Mouse (Mus musculus) midbrain, embryonic 16.5 days (tissue): ENCODE data around the gene Gm10337. TPM values are rescaled to one million over a fixed set of nuclear protein-coding genes. Genes with fewer than 3 reads are reported as not detected.

Experiments used
- ATAC-seq: fragments of 200-750 bp; cut with Nextera tagmentation; 2 replicates; pipeline ENCODE4 v1.8.0; 2017; ENCODE audit warnings: moderate TSS enrichment
- H3K27ac ChIP-seq: fragments of 300-500 bp; sonication (generic); 2 replicates; pipeline ENCODE4 v1.5.1; 2014; ENCODE audit warnings: mild to moderate bottlenecking, low read length, mixed read lengths
- H3K27me3 ChIP-seq: fragments of 300-500 bp; sonication (generic); 2 replicates; pipeline ENCODE4 v1.6.1; 2014; ENCODE audit warnings: low read depth, low read length, mixed read lengths; ENCODE audit not compliant: control insufficient read depth, insufficient read depth
- H3K36me3 ChIP-seq: fragments of 300-500 bp; sonication (generic); 2 replicates; pipeline ENCODE4 v1.6.1; 2014; ENCODE audit warnings: mild to moderate bottlenecking, low read length, moderate library complexity, mixed read lengths; ENCODE audit not compliant: control insufficient read depth, insufficient read depth
- H3K4me1 ChIP-seq: fragments of 300-500 bp; sonication (generic); 2 replicates; pipeline ENCODE4 v1.6.1; 2014; ENCODE audit warnings: mild to moderate bottlenecking, low read length, mixed read lengths; ENCODE audit not compliant: control insufficient read depth, insufficient read depth
- H3K4me2 ChIP-seq: fragments of 300-500 bp; sonication (generic); 2 replicates; pipeline ENCODE4 v1.6.1; 2014; ENCODE audit warnings: mild to moderate bottlenecking, low read length, mixed read lengths
- H3K4me3 ChIP-seq: fragments of 300-500 bp; sonication (generic); 2 replicates; pipeline ENCODE4 v1.5.1; 2014; ENCODE audit warnings: low read depth, mild to moderate bottlenecking, low read length, moderate library complexity, mixed read lengths
- H3K9ac ChIP-seq: fragments of 300-500 bp; sonication (generic); 2 replicates; pipeline ENCODE4 v1.6.1; 2014; ENCODE audit warnings: low read depth, low read length, mixed read lengths
- H3K9me3 ChIP-seq: fragments of 300-500 bp; sonication (generic); replicated peaks from 2 replicates; pipeline ENCODE4 v1.6.1; 2014; ENCODE audit warnings: mild to moderate bottlenecking, low read length, mixed read lengths; ENCODE audit not compliant: control insufficient read depth, poor library complexity, severe bottlenecking
- WGBS: fragments of 180-500 bp; shearing (Covaris S2); extraction: QIAGEN DNeasy Blood & Tissue Kit; methylation state at CpG from one replicate; pipeline ENCODE4 v1.1.7; 2014; 5-methylcytosine and 5-hydroxymethylcytosine counted together
- polyA plus RNA-seq: library from polyadenylated mRNA; unstranded; fragments of >200 nt; fragmentation: Nextera tagmentation; extraction: Ambion mirVana; gene quantifications from 2 replicates; pipeline ENCODE4 v1.2.1, GENCODE M21; 2015

The Gm10337 gene
- polyA plus RNA-seq, 1 experiment from 2014 or later: not detected

GRCm38 (mm10) chr15:102485853-102486252, 17.7 kb upstream of the Gm10337 start:
- Histone ChIP-seq H3K36me3 (peaks cover 43% of the 10 kb centered on the region), H3K4me3 (no peak overlapping the region), H3K9me3 (no peaks in the 10 kb centered on the region), H3K4me1 (no peaks in the 10 kb centered on the region), H3K9ac (no peak overlapping the region), H3K27ac (no peak overlapping the region), H3K4me2 (no peak overlapping the region), H3K27me3 (no peaks in the 10 kb centered on the region)
- no peak for ATAC-seq
- 90% methylated on average over 12 of the region's 12 CpGs for WGBS

DNA sequence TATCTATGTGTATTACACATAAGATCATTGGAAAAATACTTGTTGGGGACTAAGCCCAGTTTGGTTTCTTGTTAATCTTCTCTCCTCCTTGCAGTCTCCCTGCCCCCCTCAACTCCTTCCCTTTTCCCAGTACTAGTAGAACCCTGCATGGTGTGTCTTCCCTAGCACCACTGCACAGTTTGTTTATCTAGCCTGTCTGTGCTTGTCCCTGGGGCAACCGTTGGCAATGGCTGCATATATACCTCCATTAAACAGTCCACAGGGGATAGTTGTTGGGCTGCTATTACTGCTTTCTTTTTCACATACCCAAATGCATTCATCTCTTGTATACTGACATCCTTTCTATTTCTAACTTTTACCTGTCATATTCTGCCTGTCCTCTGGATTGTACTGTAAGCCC, 15.9 kb upstream of the Gm10337 start:
- no peaks in the 10 kb centered on the region for H3K9me3 ChIP-seq
- H3K27ac ChIP-seq: no peak overlapping the region
- H3K4me1 ChIP-seq: no peaks in the 10 kb centered on the region
- H3K27me3 ChIP-seq: no peaks in the 10 kb centered on the region
- no peak overlapping the region for H3K4me2 ChIP-seq
- 81% methylated on average over 1 of the region's 1 CpGs for WGBS
- H3K36me3 ChIP-seq: peaks cover 42% of the 10 kb centered on the region
- no peak overlapping the region for H3K4me3 ChIP-seq
- no peak for ATAC-seq
- no peak overlapping the region for H3K9ac ChIP-seq

GRCm38 (mm10) chr15:102498322-102498721, 5.2 kb upstream of the Gm10337 start:
- H3K27me3 ChIP-seq: no peaks in the 10 kb centered on the region
- H3K9me3 ChIP-seq: no peaks in the 10 kb centered on the region
- H3K9ac ChIP-seq: no peak overlapping the region
- H3K36me3 ChIP-seq: peaks cover 46% of the 10 kb centered on the region
- no peak overlapping the region for H3K4me2 ChIP-seq
- no peaks in the 10 kb centered on the region for H3K4me1 ChIP-seq
- no peak for ATAC-seq
- no peak overlapping the region for H3K4me3 ChIP-seq
- H3K27ac ChIP-seq: no peak overlapping the region
- WGBS: 88% methylated on average over 3 of the region's 3 CpGs

DNA sequence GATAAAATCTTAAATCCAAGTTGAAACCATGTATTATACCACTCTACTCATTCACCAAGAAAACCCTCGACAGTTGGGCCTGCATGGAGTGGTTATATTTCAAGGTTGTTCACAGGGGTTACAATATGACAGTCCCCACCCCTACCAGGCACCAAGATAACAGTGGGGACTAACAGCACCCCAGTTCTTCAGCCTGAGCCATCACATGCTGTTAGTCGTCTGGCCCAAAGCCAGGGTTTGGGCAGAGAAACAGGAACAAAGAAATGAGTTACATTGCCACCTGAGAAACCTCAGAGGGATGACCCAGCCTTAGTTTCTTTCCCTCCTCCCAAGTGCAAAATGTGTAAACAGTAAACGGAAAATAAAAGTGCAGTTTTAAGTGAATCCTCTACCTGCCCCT, 4.2 kb upstream of the Gm10337 start:
- H3K36me3 ChIP-seq: peaks cover 46% of the 10 kb centered on the region
- no peak overlapping the region for H3K27ac ChIP-seq
- H3K4me2 ChIP-seq: no peak overlapping the region
- ATAC-seq: no peak
- H3K4me3 ChIP-seq: no peak overlapping the region
- no peaks in the 10 kb centered on the region for H3K4me1 ChIP-seq
- no peaks in the 10 kb centered on the region for H3K27me3 ChIP-seq
- H3K9me3 ChIP-seq: no peaks in the 10 kb centered on the region
- H3K9ac ChIP-seq: no peak overlapping the region
- 74% methylated on average over 3 of the region's 3 CpGs for WGBS

- Histone ChIP-seq H3K4me1 (no peaks in the 10 kb centered on the region), H3K27ac (no peak overlapping the region), H3K9me3 (no peaks in the 10 kb centered on the region), H3K9ac (no peak overlapping the region), H3K27me3 (no peaks in the 10 kb centered on the region), H3K4me3 (no peak overlapping the region), H3K36me3 (peaks cover 50% of the 10 kb centered on the region), H3K4me2 (no peak overlapping the region)
- WGBS: 92% methylated on average over 6 of the region's 6 CpGs
- ATAC-seq: no peak
Observed at GRCm38 (mm10) chr15:102499851-102500250, 3.7 kb upstream of the Gm10337 start.

DNA sequence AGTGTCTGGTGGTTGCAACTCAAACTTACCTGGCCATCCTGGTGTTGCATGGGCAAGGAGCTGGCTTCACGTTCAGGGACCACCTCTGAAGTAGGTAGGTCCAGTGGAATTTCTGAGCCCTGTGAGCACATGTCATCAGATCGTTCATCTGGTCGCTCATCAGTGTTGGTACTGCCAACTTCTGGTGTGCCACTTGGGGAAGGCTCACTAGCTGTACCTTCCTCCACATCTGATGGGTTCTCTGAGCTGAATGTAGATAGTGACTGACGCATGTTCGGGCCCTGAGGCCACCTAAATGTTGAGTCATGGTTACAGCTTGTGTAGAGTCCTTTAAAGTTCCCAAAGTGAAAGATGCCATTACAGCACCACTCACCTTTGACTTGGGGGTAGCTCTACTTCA, 3.0 kb upstream of the Gm10337 start:
- Histone ChIP-seq H3K4me2 (no peak overlapping the region), H3K9ac (no peak overlapping the region), H3K4me1 (no peaks in the 10 kb centered on the region), H3K27me3 (no peaks in the 10 kb centered on the region), H3K27ac (no peak overlapping the region), H3K36me3 (peaks cover 53% of the 10 kb centered on the region), H3K9me3 (no peaks in the 10 kb centered on the region), H3K4me3 (no peak overlapping the region)
- WGBS: 96% methylated on average over 5 of the region's 5 CpGs
- ATAC-seq: no peak

DNA sequence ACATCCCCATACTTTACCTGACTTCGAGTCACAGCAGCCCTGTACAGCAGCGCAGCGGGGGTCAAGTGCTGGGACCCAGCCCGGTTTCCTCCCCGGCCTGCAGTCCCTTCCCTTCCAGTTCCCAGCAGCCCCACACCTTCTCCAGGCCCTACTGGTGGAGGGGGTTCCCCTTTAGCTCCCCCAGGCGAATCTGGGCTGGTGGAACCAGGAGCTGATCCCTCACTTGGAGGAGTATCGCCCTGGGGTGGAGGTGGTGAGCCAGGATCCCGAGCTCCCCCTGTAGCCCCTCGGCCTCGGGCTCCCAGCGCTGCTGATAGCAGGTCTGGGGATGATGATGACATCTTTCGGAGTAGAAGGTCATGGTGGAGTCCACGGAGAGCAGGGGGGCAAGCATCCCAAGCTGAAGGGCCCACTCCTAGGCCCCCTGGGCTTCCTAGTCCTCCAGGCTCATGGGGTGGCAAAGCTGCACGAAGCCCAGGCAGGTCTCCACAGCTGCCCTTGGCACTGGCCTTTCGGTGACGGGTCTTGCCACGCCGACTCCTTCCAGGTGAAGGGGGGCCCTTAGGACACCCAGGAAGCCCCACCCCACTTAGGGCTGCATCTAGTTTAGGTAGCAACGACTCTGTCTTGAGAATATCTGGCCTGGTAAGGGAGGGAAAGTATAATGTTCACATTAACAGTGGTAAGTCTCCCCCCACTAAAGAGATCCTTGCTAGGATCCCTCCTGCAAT, 2.3 kb upstream of the Gm10337 start:
- H3K9ac ChIP-seq: no peak overlapping the region
- H3K36me3 ChIP-seq: peaks cover 54% of the 10 kb centered on the region
- H3K9me3 ChIP-seq: no peaks in the 10 kb centered on the region
- H3K4me1 ChIP-seq: no peaks in the 10 kb centered on the region
- peak; percentile 18; the same call in 1 of the 2 replicates for ATAC-seq
- no peak overlapping the region for H3K4me3 ChIP-seq
- no peak overlapping the region for H3K4me2 ChIP-seq
- H3K27me3 ChIP-seq: no peaks in the 10 kb centered on the region
- H3K27ac ChIP-seq: no peak overlapping the region; the same call in 1 of the 2 replicates
- WGBS: 91% methylated on average over 19 of the region's 19 CpGs

- WGBS: 81% methylated on average over 9 of the region's 9 CpGs
- Histone ChIP-seq H3K4me1 (no peaks in the 10 kb centered on the region), H3K27ac (no peak overlapping the region), H3K9ac (no peak overlapping the region), H3K36me3 (peaks cover 51% of the 10 kb centered on the region), H3K9me3 (no peaks in the 10 kb centered on the region), H3K4me2 (no peak overlapping the region), H3K27me3 (no peaks in the 10 kb centered on the region), H3K4me3 (no peak overlapping the region)
- no peak for ATAC-seq
Observed at GRCm38 (mm10) chr15:102502254-102502840, 1.2 kb upstream of the Gm10337 start.

DNA sequence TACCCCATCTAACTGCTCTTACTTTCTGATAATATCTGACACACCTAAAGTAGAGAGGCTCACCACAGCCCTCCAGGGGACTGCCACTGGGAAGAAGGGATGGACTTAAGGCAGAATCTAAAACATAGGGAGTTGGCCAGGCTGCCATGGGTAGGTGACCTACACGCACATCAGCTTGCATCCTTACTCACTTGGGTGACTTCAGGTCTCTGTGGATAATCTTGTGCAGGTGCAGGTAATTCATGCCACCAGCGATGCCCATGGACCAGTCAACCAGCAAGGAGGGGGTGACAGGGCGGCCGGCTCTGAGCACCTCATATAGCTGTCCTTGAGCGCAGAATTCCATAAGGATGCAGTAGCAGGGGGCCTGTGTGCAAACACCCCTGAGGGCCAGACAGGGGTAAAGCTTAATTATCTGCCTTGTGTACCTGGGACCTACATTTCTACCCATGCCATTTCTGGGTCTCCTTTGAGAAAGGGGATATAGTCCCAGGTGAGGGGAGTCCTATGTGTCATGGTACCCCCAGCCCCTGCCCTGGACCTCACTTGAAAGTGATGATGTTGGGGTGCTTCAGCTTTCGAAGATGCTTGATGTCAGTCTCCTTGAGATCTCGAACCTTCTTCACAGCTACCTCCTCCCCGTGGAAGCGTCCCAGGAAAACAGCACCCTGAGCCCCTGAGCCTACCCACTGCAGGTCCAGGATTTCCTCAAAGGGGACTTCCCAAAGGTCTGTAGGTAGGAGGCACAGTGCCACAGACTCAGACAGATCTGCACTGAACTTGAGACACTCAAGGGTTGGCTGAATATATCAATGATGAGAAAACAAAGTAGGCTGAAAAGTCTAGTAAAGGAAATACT, 631 bp downstream of the Gm10337 start:
- Histone ChIP-seq H3K9me3 (no peaks in the 10 kb centered on the region), H3K4me3 (no peak overlapping the region), H3K36me3 (peaks cover 54% of the 10 kb centered on the region), H3K9ac (no peak overlapping the region), H3K27me3 (no peaks in the 10 kb centered on the region), H3K4me1 (peaks cover 6% of the 10 kb centered on the region), H3K27ac (no peak overlapping the region), H3K4me2 (no peak overlapping the region)
- WGBS: 95% methylated on average over 9 of the region's 9 CpGs
- ATAC-seq: no peak
